Mouse (Mus musculus) adrenal gland, adult 8-10 months (tissue): ENCODE measurements around the gene Brinp3. TPM values are rescaled to one million over a fixed set of nuclear protein-coding genes. Genes with fewer than 3 reads are reported as not detected.
"Not testable (repeated sequence)": the region's sequence is repeated elsewhere in the genome, so short reads cannot be mapped to it uniquely, and the experiment has no call there.

Experiments used
- DNase-seq: peaks from one replicate; pipeline ENCODE4 v3.0.0; 2022
- total RNA-seq, 4 experiments: library from RNA; stranded (reverse); gene quantifications; 2 replicates each; pipeline ENCODE4 v1.2.4; 2022

The Brinp3 gene
- total RNA-seq, result under 1 TPM in 3 of 4 experiments, not detected in 1; 0.09 to 0.62 (median 0.12) TPM

DNA sequence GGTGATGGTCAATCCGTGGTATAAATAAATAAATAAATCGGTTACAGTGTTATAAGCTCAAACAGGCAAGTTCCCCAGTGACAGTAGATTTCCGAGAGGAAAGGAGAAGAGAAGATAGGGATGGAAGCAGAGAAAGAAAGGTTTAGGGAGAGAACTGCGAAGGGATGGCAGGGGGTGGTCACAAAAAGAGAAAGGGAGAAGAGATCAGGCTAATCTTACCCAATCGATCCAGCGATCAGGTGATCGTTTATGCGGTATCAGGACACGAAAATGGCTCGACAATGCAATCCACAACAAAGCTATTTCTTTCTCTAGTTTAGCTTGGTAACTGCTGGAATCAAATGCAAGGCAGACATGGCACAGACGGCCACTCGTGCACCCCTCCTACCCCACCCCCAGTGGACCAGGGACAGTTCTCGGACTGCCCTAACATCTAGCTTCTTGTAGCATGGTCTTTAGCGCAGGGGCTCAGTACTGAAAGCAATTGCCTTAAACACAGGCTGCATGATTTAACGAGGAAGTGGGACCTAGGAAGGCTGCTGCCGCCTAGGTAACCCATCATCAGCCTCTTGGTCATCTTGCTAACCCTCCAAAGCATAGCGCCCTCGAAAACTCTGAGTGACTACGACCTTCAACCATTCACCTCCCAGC lies at the start of gene Brinp3:
Gene Brinp3, plus strand, starts transcription at position 80 of the 651 bp plus-strand sequence.
- DNase-seq, result no peak

DNA sequence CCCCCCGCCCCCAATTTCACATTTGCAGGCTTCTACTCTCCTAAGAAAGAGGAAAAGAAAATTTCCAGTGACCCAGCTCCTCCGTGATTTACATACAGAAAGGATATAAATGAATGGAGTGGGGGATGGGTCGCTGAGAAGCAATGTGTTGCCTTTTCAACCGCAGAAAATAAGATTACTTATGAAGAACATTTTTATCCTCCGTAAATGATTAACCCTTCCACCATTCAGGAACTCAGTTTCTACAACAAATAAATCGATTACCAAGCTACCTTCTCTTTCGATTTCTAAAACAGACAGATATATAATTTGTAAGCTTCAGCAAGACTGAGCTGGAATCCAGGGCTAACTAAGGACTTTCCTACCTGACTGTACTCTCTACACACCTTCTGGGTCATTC lies 339 bp upstream of the Brinp3 start:
- no peak for DNase-seq

DNA sequence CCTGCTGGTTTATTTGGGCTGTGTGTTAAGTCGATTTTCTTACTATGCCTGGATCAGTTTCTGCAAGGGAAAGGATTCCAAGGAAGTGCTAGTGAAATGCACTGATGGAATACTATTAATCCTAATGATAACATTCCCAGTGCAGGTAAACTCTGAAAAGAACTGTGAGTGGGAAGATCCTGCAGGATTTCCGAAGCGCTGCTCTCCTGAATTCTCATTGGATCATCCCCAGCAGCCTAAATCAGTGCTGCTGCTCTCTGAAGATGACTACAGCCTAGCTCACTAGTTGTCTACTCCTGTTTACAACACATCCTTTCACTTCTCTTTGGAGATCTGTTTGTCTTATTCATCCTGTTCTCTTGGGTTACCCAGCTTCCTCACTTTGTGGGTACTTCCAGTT lies 826 bp downstream of the Brinp3 start:
- no peak for DNase-seq

DNA sequence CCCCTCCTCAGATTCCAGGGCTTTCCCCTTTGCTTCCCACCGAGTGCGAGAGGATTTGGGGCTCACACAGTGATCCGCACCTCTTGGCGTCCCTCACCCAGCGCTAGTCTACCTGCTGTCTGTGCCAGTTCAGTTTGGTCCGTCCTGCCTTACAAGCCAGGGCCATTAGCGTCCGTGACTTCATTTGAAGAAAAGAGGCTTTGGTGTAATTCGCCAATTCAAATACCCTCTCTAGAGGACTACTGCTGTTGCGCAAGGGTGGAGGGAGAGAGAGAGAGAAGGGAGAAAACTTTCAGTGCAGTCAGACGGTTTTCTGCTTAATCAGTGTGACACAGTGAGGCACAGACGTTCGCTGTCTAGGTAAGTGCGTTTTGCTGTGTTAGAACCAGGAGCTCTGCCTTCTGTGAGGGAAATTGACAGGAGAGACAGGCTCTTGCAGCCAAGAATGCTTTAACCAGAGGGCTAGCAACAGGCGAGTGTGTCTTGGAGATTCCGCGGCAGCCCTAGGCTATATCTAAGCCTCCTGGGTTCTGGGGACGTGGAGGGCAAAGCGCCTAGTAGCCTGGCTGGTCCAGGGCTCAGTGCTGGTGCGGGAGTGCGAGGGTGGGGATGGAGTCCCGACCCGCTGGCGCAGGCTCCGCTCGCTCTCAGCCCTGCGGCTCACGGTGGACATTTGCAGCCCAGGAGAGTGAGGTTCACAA lies 3.0 kb downstream of the Brinp3 start:
- DNase-seq, result no peak

DNA sequence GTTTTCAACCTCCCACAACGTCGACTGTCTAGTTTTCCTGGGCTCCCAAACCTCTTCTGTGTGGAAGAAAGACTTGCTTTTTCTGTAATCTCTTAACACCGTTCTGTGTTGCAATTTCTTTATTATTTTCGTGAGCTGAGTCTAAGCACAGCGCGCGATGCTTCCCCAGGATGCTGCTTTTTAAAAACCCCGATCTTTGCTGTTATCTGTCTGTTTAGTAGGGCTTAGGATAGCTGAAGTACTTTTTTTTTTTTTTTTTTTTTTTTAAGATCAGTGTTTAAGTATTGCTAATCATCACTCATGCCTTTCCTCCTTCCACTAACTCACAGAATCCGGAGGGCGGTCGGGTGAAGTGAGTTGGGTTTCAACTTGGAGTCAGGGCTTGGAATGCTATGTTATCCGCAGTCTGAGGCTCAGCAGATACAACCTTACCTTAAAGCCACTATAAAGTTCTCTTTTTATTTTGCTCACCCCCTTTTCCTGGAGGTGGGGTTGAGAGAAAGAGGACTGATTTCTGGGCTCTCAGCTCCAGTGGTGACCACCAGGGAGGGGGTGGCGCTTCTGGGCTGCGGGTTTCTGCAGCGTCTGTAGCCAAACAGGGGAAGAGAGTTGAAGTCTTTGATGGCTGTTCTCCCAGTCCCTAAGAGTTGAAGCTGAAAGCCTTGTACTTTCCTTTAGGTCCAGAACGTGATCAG lies 3.7 kb downstream of the Brinp3 start:
- DNase-seq, result no peak

DNA sequence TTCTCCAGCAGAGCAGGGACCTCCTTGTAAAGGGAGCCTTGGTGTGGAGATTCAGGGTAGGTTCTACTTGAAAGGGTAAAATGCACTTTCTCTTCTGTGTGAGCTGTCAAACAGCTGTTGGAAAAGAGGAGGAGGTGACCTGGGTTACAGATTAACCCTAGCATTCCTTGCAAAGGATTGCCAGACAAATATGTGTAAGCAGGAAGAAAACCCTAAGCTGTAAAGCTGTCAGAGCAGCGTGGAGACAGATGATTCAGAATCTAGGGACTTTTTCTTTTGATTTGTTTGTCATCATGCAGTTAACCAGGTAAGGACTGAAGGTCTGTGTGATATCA lies 4.2 kb downstream of the Brinp3 start:
- no peak for DNase-seq

DNA sequence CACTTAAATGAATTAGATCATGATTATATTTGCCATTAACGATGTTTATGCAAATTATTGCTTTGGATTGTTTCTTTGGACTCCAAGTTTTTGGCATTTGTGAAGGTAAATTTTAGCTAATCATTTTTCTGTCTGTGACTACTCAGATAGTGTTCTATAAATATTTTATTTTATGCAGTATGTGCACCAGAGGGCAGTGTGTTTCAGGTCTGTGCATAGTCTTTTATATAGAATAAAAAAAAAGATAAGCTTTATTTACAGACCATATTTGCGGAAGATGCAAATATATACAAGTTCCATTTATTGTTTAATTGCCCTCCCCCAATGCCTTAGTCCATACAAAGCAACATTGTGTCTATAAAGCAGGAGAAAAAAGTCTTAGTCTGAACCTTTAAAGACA lies 20.8 kb downstream of the Brinp3 start:
- DNase-seq, result no peak

DNA sequence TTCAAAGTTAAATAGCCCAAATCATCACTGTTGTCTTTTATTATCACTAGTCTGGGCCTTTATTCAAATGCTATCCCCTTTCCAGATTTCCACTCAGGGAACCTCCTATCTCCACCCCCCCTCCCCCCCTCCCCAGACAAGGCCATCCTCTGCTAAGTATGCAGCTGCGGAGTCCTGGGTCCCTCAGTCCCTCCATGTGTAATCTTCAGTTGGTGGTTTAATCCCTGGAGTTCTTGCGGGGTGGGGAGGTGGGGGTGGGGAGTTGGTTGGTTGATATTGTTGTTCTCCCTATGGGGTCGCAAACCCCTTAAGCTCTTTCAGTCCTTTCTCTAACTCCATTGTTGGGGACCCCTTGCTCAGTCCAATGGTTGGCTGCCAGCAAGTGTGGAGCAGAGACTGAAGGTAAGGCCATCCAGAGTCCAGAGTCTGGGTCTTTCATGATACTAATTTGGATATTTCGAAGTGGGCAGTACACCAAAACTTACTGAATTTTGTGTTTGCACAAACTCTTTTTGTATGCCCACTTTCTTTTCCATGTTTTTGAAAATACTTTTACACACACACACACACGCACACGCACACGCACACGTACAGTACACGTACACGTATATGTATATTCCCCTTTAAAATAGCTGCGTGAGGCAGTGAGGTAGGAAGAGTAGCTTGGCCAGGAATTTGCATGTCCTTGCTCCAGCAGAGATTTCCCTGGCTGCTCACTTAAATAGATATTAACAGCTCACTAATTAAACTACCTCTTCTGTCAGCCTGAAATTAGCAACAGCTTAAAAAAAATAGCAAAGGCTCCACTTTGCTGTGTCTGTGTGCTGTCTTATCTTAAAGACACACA lies 29.4 kb downstream of the Brinp3 start:
- no peak for DNase-seq

DNA sequence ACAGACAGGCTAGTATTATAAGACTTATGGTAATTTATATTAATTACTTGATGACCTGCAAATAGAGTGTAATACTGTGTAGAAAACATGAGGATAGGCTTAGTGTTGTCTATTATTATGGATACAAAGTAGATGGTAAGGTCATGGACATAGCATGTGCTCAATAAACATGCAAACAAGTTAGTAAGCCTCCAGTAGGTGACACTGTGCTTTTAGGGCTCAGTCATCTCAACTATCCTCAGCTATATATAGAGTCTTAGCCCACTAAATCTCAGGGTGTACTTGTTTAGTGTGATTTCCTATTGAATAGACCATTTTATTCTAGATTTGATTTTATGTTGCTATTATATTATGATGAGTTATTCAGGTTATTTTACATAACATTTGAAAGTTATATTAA lies 34.0 kb downstream of the Brinp3 start:
- no peak for DNase-seq

DNA sequence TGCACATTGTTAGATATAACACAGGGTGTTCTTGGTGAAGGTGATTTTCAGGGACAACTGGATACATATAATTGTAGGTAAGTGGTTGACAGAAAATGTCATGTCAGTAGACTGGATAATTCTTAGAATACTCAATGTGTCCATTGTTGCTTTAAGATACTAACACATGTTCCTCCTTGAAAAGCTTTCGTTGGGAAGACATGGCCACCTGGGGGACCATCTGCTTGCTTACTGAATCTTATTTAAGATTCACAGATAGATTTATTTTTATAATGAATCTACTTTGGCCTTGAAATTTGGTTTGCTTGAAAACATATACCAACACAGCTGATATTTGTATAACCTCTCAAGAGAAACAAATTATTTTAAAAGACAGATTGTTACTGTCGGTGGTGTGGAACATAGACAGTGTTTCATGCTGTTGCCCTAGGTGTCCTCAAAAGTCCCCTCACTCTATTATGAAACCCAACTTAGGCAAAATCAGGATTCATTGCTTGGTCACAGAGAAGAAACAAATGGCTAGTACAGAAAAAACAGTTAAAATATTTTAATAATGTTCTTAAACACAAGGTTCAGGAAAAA lies 52.4 kb downstream of the Brinp3 start:
- DNase-seq, result no peak

DNA sequence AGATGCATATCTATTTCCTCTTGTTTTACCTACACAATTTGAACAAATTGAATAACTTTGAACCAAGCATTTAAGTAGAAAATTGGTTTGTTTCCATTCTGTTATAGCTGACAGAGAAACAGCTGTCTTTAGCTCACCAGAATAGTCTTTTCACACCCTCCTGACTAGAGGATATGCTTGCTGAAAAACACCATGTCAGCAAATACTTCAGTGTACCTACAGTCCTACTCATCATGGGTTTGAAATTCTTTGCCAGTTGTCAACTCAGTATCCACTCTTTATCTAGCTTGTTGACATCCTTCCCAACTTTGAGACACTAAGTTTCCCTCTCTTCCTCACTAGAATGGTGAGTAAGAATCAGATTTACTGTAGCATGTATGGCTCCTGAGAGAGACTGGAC lies 62.4 kb downstream of the Brinp3 start:
- DNase-seq, result no peak

DNA sequence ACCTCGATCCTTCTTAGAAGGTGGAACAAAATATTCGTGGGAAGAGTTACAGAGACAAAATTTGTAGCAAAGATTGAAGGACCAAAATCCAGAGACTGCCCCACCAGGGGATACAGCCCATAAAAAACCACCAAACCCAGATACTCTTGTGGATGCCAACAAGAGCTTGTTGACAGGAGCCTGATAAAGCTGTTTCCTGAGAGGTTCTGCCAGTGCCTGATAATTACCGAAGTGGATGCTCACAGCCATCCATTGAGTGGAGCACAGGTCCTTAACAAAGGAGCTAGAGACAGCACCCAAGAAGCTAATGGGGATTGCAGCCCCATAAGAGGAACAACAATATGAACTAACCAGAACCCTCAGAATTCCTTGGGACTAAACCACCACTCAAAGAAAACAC lies 67.6 kb downstream of the Brinp3 start:
- no peak for DNase-seq

DNA sequence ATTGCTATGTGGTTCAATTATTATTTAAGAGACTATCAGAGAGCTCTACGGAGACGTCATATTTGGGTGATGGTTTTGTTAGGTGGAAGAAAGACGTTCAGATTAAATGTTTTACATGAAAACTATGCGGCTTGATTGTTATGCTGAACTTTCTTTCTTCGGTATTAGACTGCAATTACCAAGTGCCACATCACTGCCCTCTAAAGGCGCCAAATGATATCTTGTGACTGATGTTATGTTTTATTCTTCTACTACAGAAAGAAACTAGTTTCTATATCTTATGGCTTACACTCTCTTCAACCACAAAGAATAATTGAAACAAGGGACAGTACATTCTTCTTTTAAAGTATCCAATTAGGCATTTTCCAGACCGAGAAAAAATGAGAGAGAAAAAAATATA lies 89.6 kb downstream of the Brinp3 start:
- no peak for DNase-seq

DNA sequence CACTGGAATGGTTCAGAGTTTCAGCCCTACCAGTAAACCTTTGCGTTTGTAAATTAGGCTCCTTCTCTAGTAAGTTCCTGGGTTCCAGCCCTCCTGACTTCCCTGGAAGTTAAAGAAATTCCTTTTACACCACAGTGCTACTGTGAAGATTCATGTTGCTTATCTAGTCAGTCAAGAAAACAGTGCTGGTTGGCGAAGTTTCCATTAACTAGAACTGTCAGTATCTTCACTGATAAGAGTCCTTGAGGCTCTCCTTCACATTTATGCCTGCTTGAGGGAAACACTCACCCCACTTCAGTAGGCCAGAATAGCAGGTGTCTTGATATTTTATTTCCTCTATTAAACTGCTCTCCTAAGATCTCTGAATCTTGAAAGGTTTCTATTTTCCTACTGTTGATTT lies 138.3 kb downstream of the Brinp3 start:
- DNase-seq, result no peak

DNA sequence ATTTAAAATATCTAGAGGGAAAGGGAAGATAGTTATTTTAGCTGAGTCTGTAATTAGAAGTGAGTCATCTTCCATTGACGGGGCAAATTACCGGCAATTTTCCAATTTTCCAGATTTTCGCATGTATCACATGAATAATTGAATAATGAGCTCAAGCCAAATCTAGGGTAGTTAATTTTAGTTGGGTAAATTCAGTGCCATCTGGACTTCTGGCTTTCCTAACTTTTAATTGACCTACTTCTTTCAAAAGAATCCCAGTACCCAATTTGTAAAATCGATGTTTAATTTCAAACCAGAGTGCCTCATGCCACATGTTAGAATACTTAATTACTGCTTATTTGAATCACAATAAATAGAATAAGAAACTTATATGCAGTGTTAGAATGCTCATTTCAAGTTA lies 162.7 kb downstream of the Brinp3 start:
- no peak for DNase-seq

DNA sequence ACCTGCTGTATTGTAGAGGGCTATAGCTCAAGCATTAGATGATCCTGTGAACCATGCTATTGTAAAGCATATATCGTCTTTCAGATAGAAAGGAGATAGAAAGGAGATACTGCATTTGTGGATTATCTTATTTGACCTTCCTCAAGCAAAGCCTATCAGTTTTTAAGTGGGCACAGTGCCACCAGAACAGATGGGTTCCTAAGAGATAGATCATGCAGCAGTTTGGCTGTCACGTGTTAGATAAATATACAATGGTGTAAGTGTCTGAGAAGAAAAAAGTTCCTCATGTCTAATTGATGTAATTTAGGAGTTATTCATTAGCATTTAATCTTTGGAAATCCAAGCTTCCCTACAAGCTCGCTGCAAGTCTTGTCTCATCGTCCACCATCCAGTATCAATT lies 206.2 kb downstream of the Brinp3 start:
- DNase-seq, result no peak

DNA sequence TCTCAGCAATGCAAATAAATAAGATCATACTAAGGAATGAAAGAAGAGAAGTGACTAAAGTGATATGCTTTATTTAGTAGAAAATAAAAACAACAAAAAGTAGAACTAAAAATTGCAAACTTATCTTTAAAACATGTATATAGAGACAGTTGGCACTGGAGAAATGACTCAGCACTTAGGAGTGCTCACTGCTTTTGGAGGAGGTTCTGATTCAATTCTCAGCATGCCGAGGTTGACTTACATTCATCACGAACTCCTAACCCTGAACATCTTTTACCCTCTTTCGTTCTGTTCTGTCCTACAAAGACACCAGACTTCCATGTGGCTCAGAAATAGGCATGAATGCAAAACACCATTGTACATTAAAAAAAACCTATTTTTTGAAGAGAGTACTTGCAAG lies 225.0 kb downstream of the Brinp3 start:
- no peak for DNase-seq

DNA sequence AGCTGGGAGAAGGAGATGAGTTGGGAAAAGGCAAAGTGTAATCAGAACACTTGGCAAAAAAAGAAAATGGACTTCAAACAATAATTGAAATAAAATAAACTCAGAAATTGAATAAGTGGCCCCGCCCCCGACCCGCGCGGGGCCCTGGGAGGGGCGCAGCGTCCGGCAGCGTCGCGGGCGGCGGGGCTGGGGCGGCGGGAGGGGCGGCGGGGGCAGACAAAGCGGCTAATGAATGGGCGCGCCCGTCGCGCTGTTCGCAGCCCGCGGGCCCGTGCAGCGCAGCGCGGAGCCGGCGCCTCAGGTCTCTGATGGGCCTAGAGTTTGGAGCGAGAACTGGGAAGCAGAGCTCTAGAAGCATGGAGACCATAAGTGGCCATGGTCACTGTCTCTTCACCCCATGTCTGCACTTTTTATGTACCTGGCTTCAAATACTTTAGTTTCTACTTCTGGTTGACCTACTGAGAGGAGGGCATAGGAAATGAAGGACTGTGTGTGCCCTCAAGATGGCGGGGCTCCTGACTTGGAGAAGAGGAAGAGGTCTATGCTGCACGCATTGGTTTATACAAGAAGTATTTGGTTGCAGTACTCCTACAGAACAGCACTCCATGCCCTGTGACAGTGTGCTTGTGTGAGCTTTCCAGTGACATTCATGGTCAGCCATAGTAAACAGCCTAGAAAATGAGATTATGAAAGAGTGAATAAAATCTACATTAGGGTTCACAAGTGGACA lies 230.4 kb downstream of the Brinp3 start:
- DNase-seq, result not testable (repeated sequence)

DNA sequence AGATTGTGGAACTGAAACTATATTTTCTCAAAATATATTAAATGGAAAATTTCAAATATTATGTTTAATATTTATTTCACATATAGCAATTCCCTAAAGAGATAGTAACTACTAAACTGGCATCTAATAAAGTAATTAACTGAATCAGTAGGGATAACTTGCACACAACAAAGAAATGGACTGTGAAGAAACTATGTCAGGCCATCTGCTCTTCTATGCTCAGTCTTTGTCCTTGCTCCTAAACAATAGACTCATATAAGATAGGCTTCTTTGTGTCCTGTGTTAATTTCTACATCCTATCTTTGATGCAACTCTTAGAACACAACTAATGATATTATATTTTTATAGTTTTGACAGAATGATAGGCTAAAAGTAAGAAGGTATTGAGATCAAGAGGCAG lies 256.5 kb downstream of the Brinp3 start:
- no peak for DNase-seq

DNA sequence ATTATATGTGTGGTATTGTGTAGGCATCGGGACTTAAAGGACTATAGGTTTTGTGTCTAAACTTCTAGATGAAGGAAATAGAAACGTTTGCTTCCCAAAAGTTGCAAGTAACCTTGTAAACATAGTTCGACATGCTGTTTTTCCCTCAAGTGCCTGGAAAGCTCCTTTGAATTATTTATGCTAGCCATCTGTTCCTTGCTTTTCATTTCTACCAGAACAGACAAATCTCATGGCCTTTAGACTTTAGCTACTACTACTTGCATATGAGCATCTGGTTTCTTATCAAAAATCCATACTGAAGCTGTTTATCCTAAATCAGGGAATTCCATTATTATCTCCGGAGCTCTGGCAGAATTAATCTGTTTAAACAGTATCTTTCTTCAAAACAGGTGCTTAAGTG lies 288.7 kb downstream of the Brinp3 start:
- DNase-seq, result no peak

DNA sequence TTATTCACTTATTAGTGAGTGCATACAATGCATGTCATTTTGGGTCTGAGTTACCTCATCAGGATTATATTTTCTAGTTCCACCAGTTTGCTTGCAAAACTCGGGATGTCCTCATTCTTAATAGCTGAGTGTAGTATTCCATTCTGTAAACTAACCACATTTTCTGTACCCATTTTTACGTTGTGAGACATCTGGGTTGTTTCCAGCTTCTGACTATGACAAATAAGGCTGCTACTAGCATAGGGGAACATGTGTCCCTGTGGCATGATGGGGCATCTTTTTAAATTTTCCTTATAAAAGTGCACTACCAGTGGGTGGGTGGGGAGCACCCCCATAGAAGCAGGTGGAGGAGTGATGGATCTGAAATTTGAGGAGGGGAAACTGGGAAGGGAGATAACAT lies 292.7 kb downstream of the Brinp3 start:
- DNase-seq, result no peak

DNA sequence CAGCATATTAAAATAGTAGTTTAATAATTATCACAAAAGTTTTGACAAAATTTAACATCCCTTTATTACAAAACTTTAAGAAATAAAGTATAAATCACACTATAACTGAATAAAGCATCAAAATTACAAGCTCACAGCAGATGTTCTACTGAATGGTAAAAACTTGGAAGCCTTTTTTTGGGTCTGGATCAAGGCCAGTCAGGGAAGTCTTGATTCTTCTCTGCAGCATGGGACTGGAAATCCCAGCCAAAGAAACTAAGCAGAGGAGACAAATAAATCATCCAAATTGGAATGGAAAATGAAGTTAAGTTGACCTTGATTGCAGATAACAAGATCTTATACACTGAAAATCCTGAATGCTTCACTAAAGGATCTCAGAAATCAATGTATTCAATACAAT lies 298.3 kb downstream of the Brinp3 start:
- no peak for DNase-seq
